Mouse (Mus musculus) liver, embryonic 12.5 days (tissue): ENCODE data around the gene Specc1. TPM values are rescaled to one million over a fixed set of nuclear protein-coding genes. Genes with fewer than 3 reads are reported as not detected.

ENCODE experiments used
- ATAC-seq: fragments of 200-750 bp; cut with Nextera tagmentation; 2 replicates; pipeline ENCODE4 v1.8.0; 2017; ENCODE audit warnings: moderate number of reproducible peaks, mild to moderate bottlenecking, moderate library complexity
- H3K27ac ChIP-seq: fragments of 300-500 bp; sonication (generic); 2 replicates; pipeline ENCODE4 v1.5.1; 2016; ENCODE audit warnings: mild to moderate bottlenecking
- H3K27me3 ChIP-seq: fragments of 300-500 bp; sonication (generic); replicated peaks from 2 replicates; pipeline ENCODE4 v1.6.1; 2016; ENCODE audit warnings: mild to moderate bottlenecking, moderate library complexity
- H3K36me3 ChIP-seq: fragments of 300-500 bp; sonication (generic); 2 replicates; pipeline ENCODE4 v1.6.1; 2016; ENCODE audit warnings: mild to moderate bottlenecking, moderate library complexity
- H3K4me1 ChIP-seq: fragments of 300-500 bp; sonication (generic); 2 replicates; pipeline ENCODE4 v1.6.1; 2016
- H3K4me2 ChIP-seq: fragments of 300-500 bp; sonication (generic); 2 replicates; pipeline ENCODE4 v1.6.1; 2016; ENCODE audit warnings: mild to moderate bottlenecking, moderate library complexity
- H3K4me3 ChIP-seq: fragments of 300-500 bp; sonication (generic); 2 replicates; pipeline ENCODE4 v1.5.1; 2016; ENCODE audit warnings: mild to moderate bottlenecking, moderate library complexity
- H3K9ac ChIP-seq: fragments of 300-500 bp; sonication (generic); 2 replicates; pipeline ENCODE4 v1.6.1; 2016; ENCODE audit warnings: mild to moderate bottlenecking, moderate library complexity
- H3K9me3 ChIP-seq: fragments of 300-500 bp; sonication (generic); replicated peaks from 2 replicates; pipeline ENCODE4 v1.6.1; 2016; ENCODE audit warnings: mild to moderate bottlenecking, moderate library complexity
- WGBS: fragments of 180-500 bp; shearing (Covaris S2); methylation state at CpG from one replicate; pipeline ENCODE4 v1.1.7; 2016; ENCODE audit not compliant: insufficient replicate concordance; 5-methylcytosine and 5-hydroxymethylcytosine counted together
- polyA plus RNA-seq: library from polyadenylated mRNA; unstranded; fragments of >200 nt; fragmentation: Nextera tagmentation; extraction: Ambion mirVana; gene quantifications from 2 replicates; pipeline ENCODE4 v1.2.1, GENCODE M21; 2016

Gene Specc1
- polyA plus RNA-seq, 1 experiment from 2014 or later = 36.4 TPM

DNA sequence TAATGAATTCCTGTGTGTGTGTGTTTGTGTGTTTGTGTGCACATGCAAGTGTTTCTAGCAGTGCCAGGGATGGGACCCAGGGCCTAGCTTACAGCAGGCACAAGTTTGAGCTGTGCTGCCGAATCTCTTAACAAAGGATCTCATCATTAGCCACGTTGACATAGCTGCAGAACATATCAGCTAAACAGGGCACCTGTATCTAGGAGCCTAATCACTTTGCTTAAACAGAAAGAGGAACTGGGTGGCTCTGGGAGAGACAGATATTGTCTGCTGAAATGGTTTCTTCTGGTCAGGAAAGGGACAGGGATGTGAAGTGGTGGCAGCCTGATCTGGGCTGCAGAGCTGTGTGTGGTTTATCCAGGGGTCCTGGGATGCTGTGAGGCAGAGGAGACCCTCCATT, 71.1 kb downstream of the Specc1 start:
- H3K27ac ChIP-seq = no peak overlapping the region
- H3K27me3 ChIP-seq = no peaks in the 10 kb centered on the region
- H3K36me3 ChIP-seq = peaks cover 39% of the 10 kb centered on the region
- peak; percentile 27; the same call in 1 of the 2 replicates for ATAC-seq
- peaks cover 25% of the 10 kb centered on the region for H3K4me1 ChIP-seq
- no peak overlapping the region for H3K4me2 ChIP-seq
- 6% methylated on average over 2 of the region's 2 CpGs for WGBS
- no peak overlapping the region for H3K4me3 ChIP-seq
- no peak overlapping the region for H3K9ac ChIP-seq
- H3K9me3 ChIP-seq = no peaks in the 10 kb centered on the region

DNA sequence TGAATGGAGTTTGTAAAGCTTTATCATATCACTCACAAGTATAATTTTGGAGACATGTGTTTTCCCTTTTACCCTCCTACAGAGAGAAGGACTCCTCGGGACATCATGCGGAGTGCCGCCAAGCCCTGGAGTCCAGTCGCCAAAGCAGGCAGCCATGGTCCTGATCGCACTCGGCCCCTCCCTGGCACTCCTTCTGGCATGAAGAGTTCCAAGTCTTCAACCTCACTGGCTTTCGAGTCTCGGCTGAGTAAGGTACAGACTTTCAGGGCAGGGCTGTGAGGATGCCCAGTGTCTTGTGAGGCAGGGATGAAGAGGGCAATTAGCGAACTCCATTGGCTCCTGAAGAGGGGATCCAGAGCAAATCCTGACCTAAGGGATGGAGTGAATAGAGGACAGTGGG, 72.6 kb downstream of the Specc1 start:
- H3K4me1 ChIP-seq = peaks cover 25% of the 10 kb centered on the region
- WGBS = 89% methylated on average over 9 of the region's 9 CpGs
- H3K36me3 ChIP-seq = peaks cover 35% of the 10 kb centered on the region
- H3K4me3 ChIP-seq = no peak overlapping the region
- H3K4me2 ChIP-seq = no peak overlapping the region
- H3K27ac ChIP-seq = no peak overlapping the region
- H3K9ac ChIP-seq = no peak overlapping the region
- no peak for ATAC-seq
- no peaks in the 10 kb centered on the region for H3K9me3 ChIP-seq
- no peaks in the 10 kb centered on the region for H3K27me3 ChIP-seq

DNA sequence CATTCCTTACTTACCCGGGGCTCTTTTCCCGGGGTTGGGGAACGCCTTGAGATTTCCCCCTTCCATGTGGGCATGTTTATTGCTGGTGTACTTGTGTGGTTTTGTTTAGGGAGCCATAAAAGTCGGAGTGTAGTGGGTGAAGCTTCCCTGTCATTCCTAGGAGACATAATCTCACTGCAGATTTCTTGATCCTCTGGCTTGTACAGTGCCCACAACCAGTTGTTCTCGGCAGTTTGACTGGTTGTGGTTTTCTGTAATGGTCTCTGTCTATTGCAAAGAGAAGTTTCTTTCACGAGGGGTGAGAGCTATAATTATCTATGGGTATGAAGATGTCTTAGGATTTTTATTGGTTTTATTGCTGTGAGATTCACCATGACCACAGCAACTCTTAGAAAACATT, 78.0 kb downstream of the Specc1 start:
- H3K4me1 ChIP-seq = no peaks in the 10 kb centered on the region
- H3K36me3 ChIP-seq = peaks cover 71% of the 10 kb centered on the region
- no peak overlapping the region for H3K9ac ChIP-seq
- H3K27me3 ChIP-seq = no peaks in the 10 kb centered on the region
- no peak overlapping the region for H3K4me3 ChIP-seq
- ATAC-seq = no peak
- no peaks in the 10 kb centered on the region for H3K9me3 ChIP-seq
- no peak overlapping the region for H3K4me2 ChIP-seq
- no peak overlapping the region for H3K27ac ChIP-seq
- WGBS = 69% methylated on average over 6 of the region's 6 CpGs

DNA sequence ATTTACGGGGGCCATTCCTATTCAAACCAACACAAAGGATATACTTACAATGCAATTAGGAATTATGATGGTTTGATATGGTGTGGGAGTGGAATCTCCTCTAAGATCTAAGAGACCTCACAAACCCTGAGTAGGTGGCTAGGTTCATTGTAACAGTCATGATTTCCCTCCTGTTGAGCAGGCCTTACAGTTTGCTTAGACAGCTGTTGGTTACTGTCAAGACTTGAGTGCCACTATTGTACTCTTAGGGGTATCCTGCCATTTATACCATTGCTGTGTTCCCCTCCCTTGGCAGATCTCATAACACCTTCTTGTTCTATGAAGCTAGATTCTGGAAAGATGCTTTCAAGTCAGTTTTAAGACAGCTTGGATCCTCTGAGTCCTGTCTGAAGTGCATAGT, 78.7 kb downstream of the Specc1 start:
- Histone ChIP-seq H3K27me3 (no peaks in the 10 kb centered on the region), H3K4me1 (no peaks in the 10 kb centered on the region), H3K4me2 (no peak overlapping the region), H3K9ac (no peak overlapping the region), H3K9me3 (no peaks in the 10 kb centered on the region), H3K4me3 (no peak overlapping the region), H3K36me3 (peaks cover 69% of the 10 kb centered on the region), H3K27ac (no peak overlapping the region)
- no peak for ATAC-seq
- 86% methylated on average over 1 of the region's 1 CpGs for WGBS

DNA sequence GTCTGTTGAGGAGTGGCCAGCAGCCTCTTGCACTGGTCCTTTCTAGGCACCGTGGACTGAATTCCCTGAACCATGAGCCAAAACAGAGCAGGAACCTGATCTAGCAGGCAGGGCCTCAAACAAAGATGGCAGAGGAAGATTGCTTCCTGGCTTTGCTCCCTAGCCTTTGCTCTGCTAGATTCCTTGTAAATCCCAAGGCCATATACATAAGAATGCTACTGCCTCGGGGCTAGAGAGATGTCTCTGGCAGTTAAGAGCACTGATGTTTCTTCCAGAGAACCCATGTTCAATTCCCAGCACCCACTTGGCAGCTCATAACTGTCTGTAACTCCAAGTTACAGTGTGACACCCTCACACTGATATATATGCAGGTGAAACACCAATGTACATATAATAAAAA, 83.6 kb downstream of the Specc1 start:
- Histone ChIP-seq H3K9me3 (no peaks in the 10 kb centered on the region), H3K27ac (no peak overlapping the region), H3K36me3 (peaks cover 75% of the 10 kb centered on the region), H3K4me2 (no peak overlapping the region), H3K4me3 (no peak overlapping the region), H3K9ac (no peak overlapping the region), H3K4me1 (no peaks in the 10 kb centered on the region), H3K27me3 (no peaks in the 10 kb centered on the region)
- no peak for ATAC-seq
- WGBS = 78% methylated on average over 2 of the region's 2 CpGs

DNA sequence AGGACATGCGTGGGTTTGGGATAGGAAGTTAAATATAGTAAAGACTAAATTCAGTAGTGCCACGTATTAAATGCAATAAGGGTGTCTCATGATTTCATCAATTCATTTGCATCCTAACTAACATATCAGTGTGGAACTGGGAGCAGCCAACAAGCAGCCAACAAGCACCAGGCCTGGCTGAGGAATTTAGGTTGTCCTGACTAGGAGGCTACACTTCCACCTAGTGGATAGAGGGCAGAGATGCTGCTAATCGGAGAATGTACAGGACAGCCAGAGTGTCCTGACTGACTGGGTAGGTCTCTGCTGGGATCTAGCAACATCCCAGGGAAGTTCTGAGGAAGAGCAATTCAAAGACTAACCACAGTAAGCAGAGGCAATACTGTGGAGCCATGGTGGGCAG, 88.1 kb downstream of the Specc1 start:
- 54% methylated on average over 3 of the region's 3 CpGs for WGBS
- no peaks in the 10 kb centered on the region for H3K4me1 ChIP-seq
- no peak overlapping the region for H3K4me3 ChIP-seq
- H3K27me3 ChIP-seq = no peaks in the 10 kb centered on the region
- no peak overlapping the region for H3K4me2 ChIP-seq
- H3K9me3 ChIP-seq = no peaks in the 10 kb centered on the region
- no peak for ATAC-seq
- no peak overlapping the region for H3K9ac ChIP-seq
- peaks cover 70% of the 10 kb centered on the region for H3K36me3 ChIP-seq
- no peak overlapping the region for H3K27ac ChIP-seq

DNA sequence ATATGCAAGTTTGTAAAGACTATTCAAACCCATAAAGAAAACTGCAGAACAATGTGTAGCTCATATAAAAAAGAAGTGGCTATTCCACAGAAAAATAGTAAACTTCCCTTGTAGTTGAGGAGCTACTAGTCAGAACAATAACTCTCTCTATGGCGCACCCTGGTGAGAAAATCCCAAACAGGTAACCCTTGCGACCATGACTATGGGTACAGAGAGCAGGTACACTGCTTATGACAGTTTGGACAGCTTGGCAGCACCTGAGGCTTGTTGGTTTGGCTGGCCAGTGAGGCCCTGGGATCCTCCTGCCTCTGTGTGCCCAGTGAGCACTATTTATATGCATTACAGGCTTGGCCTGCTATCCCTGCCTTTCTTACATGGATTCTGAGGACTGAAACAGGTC, 89.4 kb downstream of the Specc1 start:
- no peak overlapping the region for H3K9ac ChIP-seq
- no peaks in the 10 kb centered on the region for H3K27me3 ChIP-seq
- ATAC-seq = no peak
- peaks cover 75% of the 10 kb centered on the region for H3K36me3 ChIP-seq
- 60% methylated on average over 2 of the region's 2 CpGs for WGBS
- H3K27ac ChIP-seq = no peak overlapping the region
- H3K4me2 ChIP-seq = no peak overlapping the region
- no peaks in the 10 kb centered on the region for H3K9me3 ChIP-seq
- H3K4me3 ChIP-seq = no peak overlapping the region
- H3K4me1 ChIP-seq = peaks cover 7% of the 10 kb centered on the region

DNA sequence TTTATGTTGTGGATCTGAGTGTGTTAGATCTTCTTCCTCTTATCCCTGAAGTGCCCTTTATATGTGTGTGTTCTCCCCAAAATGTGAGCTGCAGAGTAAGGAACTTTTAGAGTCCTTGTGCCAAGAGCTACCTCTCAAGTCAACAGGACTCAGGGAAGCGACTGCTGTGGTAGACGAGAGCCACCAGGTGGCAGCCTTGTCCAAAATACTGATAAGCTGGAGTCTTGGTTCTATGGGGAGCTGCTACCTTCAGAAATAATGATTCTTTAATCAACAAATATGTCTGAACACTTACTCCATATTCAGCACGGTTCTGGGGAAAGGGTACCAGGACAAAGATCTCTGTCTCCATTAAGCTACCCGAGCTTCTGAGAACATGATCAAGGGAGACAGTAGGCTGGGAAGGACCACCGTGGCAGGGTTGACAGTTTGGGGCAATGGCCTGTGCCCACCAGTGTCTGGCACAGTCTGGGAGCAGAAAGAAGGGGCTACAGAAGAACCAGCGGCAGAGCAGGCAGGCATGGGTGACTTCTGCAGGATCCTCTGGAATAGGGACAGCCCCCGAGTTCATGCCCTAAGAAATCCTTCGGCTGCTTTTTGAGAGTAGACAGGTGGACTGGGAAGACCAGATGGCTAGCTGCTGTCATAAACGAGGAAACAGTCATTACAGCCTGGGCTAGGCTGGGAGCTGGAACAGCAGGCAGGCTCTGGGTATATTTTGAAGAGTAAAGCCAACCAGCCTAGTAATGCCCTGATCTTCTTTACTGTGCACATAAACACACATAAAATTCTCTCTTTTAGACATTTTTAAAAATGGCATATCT, 91.5 kb downstream of the Specc1 start:
- no peak overlapping the region for H3K4me2 ChIP-seq
- H3K4me3 ChIP-seq = no peak overlapping the region
- 46% methylated on average over 9 of the region's 9 CpGs for WGBS
- ATAC-seq = no peak
- no peak overlapping the region for H3K27ac ChIP-seq
- H3K36me3 ChIP-seq = peaks cover 66% of the 10 kb centered on the region
- no peaks in the 10 kb centered on the region for H3K9me3 ChIP-seq
- no peaks in the 10 kb centered on the region for H3K27me3 ChIP-seq
- H3K4me1 ChIP-seq = peaks cover 7% of the 10 kb centered on the region
- no peak overlapping the region for H3K9ac ChIP-seq

DNA sequence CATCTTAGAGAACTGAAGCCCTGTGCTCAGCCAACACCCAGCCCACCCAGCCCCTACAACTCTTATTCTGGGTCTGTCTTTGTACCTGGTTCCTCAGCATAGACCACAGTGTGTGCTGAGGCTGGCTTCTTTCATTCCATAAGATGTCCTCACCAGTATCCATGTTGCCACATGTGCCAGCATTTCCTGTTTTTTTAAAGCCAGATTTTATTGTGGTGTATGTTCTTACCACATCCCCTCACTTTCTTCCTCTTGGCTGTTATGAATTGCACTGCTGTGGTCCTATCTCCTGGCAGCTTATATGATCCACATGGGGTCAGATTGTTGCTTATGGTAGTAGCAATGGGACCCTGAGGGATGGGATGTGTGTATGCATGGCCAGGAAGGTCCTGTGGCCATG, 92.6 kb downstream of the Specc1 start:
- Histone ChIP-seq H3K4me2 (no peak overlapping the region), H3K4me3 (no peak overlapping the region), H3K27me3 (no peaks in the 10 kb centered on the region), H3K9ac (no peak overlapping the region), H3K9me3 (no peaks in the 10 kb centered on the region), H3K4me1 (peaks cover 7% of the 10 kb centered on the region), H3K27ac (no peak overlapping the region), H3K36me3 (peaks cover 60% of the 10 kb centered on the region)
- ATAC-seq = no peak

DNA sequence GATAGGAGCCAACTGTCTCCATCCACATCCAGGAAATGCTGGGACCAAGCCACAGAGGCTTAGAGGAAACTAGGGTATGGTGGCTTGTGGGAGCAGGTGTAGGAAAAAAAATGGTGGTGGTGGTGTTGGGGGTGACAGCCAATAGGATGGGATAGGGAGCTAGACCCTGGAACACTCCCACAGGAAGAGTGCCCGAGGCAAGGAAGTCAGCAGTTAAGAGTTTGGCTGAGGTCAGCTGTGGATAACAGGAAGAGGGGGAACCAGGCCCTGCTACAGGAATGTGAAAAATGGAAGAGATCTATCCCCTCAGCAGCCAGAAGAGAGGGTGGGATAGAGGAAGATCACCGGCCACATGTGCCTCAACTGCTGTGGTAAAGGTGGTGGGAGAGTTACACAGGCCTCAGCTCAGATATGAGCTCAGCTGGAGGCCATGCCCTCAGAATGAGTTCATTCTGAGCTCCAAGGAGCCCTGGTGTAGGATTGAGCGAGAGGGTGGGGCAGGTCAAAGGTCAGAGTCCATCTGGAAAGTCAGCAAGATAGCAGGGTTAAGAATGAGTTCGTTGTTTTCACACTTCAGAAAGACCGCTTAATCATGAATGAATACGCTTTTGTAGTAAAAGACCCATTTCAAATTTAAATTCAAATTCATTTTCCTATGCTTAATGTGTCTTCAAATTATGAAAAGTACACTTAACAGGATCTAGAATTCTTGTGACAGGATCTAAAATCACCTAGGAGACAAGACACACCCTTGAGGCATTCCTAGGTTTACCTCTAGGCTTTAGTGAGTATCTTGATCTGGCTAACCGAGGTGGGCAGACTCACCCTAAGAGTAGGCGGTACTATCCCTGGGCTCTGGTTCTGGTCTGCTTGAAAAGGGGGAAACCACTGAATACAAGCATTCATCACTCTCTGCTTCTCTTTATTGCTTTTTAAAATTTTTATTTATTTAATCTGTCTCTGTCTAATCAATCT, 94.1 kb downstream of the Specc1 start:
- Histone ChIP-seq H3K4me3 (no peak overlapping the region), H3K9me3 (no peaks in the 10 kb centered on the region), H3K27me3 (no peaks in the 10 kb centered on the region), H3K4me2 (no peak overlapping the region), H3K27ac (no peak overlapping the region), H3K4me1 (peaks cover 7% of the 10 kb centered on the region), H3K36me3 (peaks cover 51% of the 10 kb centered on the region), H3K9ac (no peak overlapping the region)
- 0 out of 2 replicates have a peak, but pooled peaks have one; percentile 27 for ATAC-seq
- 70% methylated on average over 8 of the region's 8 CpGs for WGBS

DNA sequence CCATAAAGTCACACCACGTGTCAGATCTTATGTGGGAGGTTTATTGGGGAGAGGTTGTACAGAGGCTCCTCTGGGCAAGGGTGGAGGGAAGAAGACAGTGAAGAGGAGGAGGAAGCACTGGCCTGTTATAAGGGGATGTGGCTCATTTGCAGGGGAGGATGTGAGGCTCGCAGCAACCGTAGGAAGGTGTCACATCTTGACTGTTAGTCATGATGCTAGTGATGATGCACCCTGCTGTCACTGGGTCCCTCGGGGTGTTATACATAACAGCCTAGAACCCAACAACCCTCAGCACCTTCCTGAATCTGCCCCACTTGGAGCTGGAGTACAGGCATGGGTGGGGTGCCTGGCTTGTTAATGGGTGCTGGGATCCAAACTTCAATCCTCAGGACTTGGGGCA, 94.9 kb downstream of the Specc1 start:
- 84% methylated on average over 4 of the region's 4 CpGs for WGBS
- Histone ChIP-seq H3K27ac (no peak overlapping the region), H3K4me1 (peaks cover 7% of the 10 kb centered on the region), H3K4me2 (no peak overlapping the region), H3K4me3 (no peak overlapping the region), H3K27me3 (no peaks in the 10 kb centered on the region), H3K9ac (no peak overlapping the region), H3K36me3 (peaks cover 43% of the 10 kb centered on the region), H3K9me3 (no peaks in the 10 kb centered on the region)
- ATAC-seq = no peak

DNA sequence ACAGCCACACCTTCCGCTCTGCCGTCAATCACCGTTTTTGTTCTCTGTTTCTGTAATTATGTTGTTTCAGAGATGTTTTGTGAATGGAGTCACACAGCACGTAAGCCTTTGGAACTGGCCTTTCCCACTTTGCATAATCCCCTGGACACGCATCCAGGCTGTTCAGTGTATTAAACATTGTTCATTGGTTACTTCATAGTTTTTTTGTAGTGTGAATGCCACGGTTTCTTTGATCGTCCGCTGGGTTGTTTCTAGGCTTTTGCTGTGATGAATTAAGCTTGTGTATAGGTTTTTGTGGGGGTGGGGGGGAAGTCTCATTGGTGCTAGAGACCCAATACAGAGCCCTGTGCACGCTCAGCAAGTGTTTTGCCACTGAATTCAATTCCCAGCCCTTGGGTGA, 97.4 kb downstream of the Specc1 start:
- peaks cover 30% of the 10 kb centered on the region for H3K36me3 ChIP-seq
- no peak overlapping the region for H3K4me2 ChIP-seq
- 89% methylated on average over 9 of the region's 9 CpGs for WGBS
- no peaks in the 10 kb centered on the region for H3K27me3 ChIP-seq
- no peak overlapping the region for H3K27ac ChIP-seq
- no peak overlapping the region for H3K9ac ChIP-seq
- H3K4me3 ChIP-seq = no peak overlapping the region
- peaks cover 7% of the 10 kb centered on the region for H3K4me1 ChIP-seq
- no peak for ATAC-seq
- no peaks in the 10 kb centered on the region for H3K9me3 ChIP-seq
